Mouse (Mus musculus) adipocyte (in vitro differentiated cells): ENCODE data around the gene Epb41l3.
A peak's percentile ranks its signal among the peaks of the same experiment; 100 is the strongest.

Source experiments
- DNase-seq: peaks from one replicate; pipeline ENCODE4 v3.0.0-alpha.2; 2016; ENCODE audit warnings: low spot score

Epb41l3 gene

DNA sequence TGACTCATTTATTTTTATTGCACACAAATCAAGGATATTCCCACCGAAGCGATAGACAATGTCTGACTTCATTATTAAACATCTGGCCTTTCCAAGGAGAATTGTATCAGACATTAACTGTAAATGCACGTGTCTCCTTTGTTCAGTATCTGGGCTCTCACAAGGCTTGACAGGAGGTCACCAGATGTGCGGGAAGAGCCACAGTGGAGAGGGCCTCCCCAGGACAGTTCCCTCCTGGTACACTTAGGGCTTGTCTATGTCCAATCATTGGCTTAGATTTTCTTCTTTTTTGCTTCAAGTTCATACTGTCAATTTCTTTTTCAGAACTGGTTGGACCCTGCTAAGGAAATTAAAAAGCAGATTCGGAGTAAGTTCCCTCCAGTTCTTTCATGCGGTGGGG, 163.9 kb downstream of the Epb41l3 start:
- no peak for DNase-seq

GRCm38 (mm10) chr17:69255834-69256233, 180.4 kb downstream of the Epb41l3 start:
- DNase-seq: no peak

DNA sequence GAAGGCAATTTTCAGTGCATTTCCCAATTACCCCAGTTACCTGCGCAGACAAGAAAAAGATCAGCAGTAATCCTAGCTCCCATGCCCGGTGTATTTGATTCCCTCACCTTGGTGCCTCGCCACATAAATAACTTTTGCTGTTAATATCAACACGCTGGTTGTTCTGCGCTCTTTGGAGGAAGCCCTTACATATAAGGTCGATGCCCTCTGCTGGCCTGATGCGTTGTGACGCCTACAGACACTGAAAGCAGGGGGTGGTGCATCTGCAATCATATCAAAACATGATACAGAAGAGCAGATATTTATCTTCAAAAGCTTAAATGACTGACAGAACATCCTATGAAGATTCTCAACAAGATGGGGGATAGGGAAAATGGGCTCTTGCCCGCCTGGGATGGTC, 181.0 kb downstream of the Epb41l3 start:
- peak; percentile 69 for DNase-seq

GRCm38 (mm10) chr17:69263810-69264565, 188.5 kb downstream of the Epb41l3 start:
- DNase-seq: no peak

- no peak for DNase-seq
Measured at GRCm38 (mm10) chr17:69265171-69265570, 189.7 kb downstream of the Epb41l3 start.

GRCm38 (mm10) chr17:69265759-69266463, 190.4 kb downstream of the Epb41l3 start:
- DNase-seq: no peak

- no peak for DNase-seq
Measured at GRCm38 (mm10) chr17:69266936-69267335, 191.5 kb downstream of the Epb41l3 start.

GRCm38 (mm10) chr17:69267526-69267925, 192.0 kb downstream of the Epb41l3 start:
- no peak for DNase-seq

GRCm38 (mm10) chr17:69277362-69277761, 201.9 kb downstream of the Epb41l3 start:
- DNase-seq: no peak

GRCm38 (mm10) chr17:69284511-69284910, 209.0 kb downstream of the Epb41l3 start:
- DNase-seq: no peak

- no peak for DNase-seq
Measured at GRCm38 (mm10) chr17:69288130-69288529, 212.6 kb downstream of the Epb41l3 start.

DNA sequence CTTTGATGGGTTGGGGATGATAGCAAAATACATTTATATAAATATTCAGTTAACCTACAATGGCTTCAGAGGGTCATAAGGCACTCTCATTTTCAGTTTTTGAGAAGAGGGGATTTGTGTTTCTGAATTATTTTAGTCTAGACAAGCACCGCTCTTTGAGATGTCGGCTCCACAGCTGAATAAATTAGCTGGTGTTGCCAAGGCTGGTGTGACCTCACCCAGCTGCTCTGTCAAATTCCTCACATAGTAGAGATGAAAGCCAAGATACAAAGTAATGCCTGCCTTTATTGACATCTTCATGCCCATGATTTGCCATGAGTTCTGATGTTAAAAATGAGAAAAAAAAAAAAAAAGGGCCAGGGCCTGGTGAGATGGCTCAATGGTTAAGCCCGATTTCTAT, 214.8 kb downstream of the Epb41l3 start:
- DNase-seq: no peak

DNA sequence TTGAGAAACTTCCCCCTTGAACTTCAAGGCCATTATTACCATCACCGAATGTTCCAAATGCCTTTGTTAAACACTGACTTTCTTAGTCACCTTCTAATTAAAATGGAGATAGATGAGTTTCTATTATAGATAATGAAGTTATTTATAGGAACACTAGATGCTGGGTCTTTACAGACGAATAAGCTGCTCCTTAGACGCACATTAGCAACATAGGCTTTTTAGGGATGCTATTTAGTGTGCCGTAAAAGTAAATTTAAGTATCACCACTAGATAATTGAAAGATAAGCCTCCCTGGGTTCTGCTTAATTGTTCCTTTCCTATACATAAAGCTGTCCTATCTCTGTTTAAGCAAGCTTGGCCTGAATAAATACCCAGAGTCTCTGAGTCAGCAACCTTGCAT, 226.1 kb downstream of the Epb41l3 start:
- no peak for DNase-seq

- no peak for DNase-seq
Measured at GRCm38 (mm10) chr17:69303579-69304274, 228.2 kb downstream of the Epb41l3 start.

DNA sequence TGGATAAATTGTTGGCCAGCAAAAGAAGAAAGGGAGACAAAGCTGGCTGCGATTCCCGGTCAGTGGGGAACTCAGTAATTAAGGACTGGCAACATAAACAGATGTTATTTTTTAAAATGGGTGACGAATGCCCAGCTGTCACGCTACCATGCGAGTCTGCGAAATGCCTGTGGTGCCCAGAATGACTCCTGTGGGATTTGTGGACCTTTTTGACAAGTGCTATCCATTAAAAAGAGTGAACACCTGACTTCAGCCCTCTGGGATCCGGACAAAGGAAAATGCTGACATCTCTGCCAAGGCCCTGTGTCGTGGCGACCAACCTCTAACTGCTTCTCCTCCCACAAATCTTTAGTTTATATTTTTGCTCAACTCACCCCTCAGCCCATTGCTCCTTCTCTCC, 232.2 kb downstream of the Epb41l3 start:
- DNase-seq: no peak

DNA sequence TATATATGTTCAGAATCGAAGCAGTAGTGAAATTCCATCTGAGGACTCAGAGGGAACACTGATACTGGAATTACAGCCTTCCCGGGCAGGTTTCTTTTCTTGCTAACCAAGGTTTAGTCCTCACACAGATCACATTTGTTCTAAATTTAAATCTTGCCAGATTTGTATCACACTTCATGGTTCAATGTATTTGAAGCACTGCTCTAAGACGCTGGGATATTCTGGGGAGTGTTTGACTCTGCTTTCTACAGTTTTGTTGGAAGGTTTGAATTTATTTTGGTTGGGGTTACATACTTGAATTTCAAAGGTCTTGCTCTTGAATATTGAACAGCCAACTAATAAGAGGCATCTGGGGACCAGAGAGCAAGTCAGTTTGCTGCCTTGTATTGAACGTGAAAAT, 234.4 kb downstream of the Epb41l3 start:
- no peak for DNase-seq

- no peak for DNase-seq
Measured at GRCm38 (mm10) chr17:69320496-69320895, 245.0 kb downstream of the Epb41l3 start.

DNA sequence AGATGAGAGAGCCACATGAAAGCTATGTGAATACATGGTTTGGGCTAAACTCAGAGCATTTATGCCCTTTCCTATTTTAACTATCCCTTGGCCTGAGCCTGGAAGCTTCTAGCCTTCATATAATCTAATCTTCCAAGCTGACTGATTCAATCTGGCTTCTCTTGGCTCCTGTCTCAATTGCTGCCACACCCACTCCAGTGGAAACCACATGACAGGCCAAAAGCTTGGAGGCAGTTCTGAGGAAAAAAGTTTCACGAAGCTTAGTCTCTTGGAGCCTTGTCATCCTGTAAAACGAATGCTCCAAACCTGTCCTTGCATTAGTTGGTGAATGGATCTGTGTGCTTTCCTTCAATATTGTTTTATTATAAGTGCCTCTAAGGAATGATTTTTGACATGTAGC, 247.2 kb downstream of the Epb41l3 start:
- DNase-seq: no peak
